Mouse (Mus musculus) mouse embryonic stem cell (cell line): ENCODE data around the gene Kng1.
"Not testable (repeated sequence)": the region's sequence is repeated elsewhere in the genome, so short reads cannot be mapped to it uniquely, and the experiment has no call there.

Source experiments
- in situ Hi-C, 2 experiments: fragments of 300-500 bp; cut with MboI; formaldehyde crosslinking; loops; 1 replicate in 1 of 2; 3 replicates in 1 of 2; pipeline ENCODE4 v1.14.3; 2019 to 2020; ENCODE audit warnings: low sequenced_read_pairs in 2 of 2, low pct_unique_long_range_greater_than_20kb in 1 of 2, mixed read lengths in 1 of 2; ENCODE audit not compliant: unreplicated experiment in 1 of 2

Gene Kng1

GRCm38 (mm10) chr16:23057668-23058447 is at the start of gene Kng1:
TSS of gene Kng1 (plus strand) at chr16:23057865.
- in situ Hi-C loops = loop anchor here in 1 of 2 experiments (10.0 kb wide), 1 partner anchor 183 kb away; no protein-coding TSS in a partner anchor

- in situ Hi-C loops = not testable (repeated sequence)
Measured at GRCm38 (mm10) chr16:23013786-23014185, 43.9 kb upstream of the Kng1 start.

GRCm38 (mm10) chr16:23014645-23015044 is 43.0 kb upstream of the Kng1 start:
- in situ Hi-C loops = not testable (repeated sequence)

GRCm38 (mm10) chr16:23020571-23020970 is 37.1 kb upstream of the Kng1 start:
- in situ Hi-C loops = not testable (repeated sequence)

GRCm38 (mm10) chr16:23025111-23025510 is 32.6 kb upstream of the Kng1 start:
- in situ Hi-C loops = no loop called here

- in situ Hi-C loops = no loop called here
Measured at GRCm38 (mm10) chr16:23026582-23026981, 31.1 kb upstream of the Kng1 start.

GRCm38 (mm10) chr16:23027341-23027740 is 30.3 kb upstream of the Kng1 start:
- in situ Hi-C loops = not testable (repeated sequence)

- in situ Hi-C loops = not testable (repeated sequence)
Measured at GRCm38 (mm10) chr16:23028966-23029600, 28.6 kb upstream of the Kng1 start, which contains the start of gene Kng2. TSS of gene Kng2 (minus strand) at chr16:23029482.

GRCm38 (mm10) chr16:23030673-23031435 is 26.8 kb upstream of the Kng1 start:
- in situ Hi-C loops = no loop called here

- in situ Hi-C loops = no loop called here
Measured at GRCm38 (mm10) chr16:23033673-23034072, 24.0 kb upstream of the Kng1 start.

GRCm38 (mm10) chr16:23037744-23038143 is 19.9 kb upstream of the Kng1 start:
- in situ Hi-C loops = no loop called here

- in situ Hi-C loops = no loop called here
Measured at GRCm38 (mm10) chr16:23039281-23039680, 18.4 kb upstream of the Kng1 start.

GRCm38 (mm10) chr16:23040876-23041275 is 16.8 kb upstream of the Kng1 start:
- in situ Hi-C loops = no loop called here

GRCm38 (mm10) chr16:23046319-23046718 is 11.3 kb upstream of the Kng1 start:
- in situ Hi-C loops = loop anchor here in 1 of 2 experiments (5.0 kb wide), 1 partner anchor 169 kb away; no protein-coding TSS in a partner anchor

GRCm38 (mm10) chr16:23059630-23060029 is 2.0 kb downstream of the Kng1 start:
- in situ Hi-C loops = loop anchor here in 1 of 2 experiments (10.0 kb wide), 1 partner anchor 185 kb away; no protein-coding TSS in a partner anchor

GRCm38 (mm10) chr16:23060781-23061325 is 3.2 kb downstream of the Kng1 start:
- in situ Hi-C loops = not testable (repeated sequence)

GRCm38 (mm10) chr16:23077516-23077915 is 19.9 kb downstream of the Kng1 start:
- in situ Hi-C loops = not testable (repeated sequence)

- in situ Hi-C loops = loop anchor here in 1 of 2 experiments (5.0 kb wide), 1 partner anchor 45 kb away; no protein-coding TSS in a partner anchor
Measured at GRCm38 (mm10) chr16:23087159-23087558, 29.5 kb downstream of the Kng1 start.
